Mouse (Mus musculus) heart, embryonic 13.5 days (tissue): ENCODE data around the gene Ccdc88c. TPM values are rescaled to one million over a fixed set of nuclear protein-coding genes. Genes with fewer than 3 reads are reported as not detected.

Experiments used
- ATAC-seq: fragments of 200-750 bp; cut with Nextera tagmentation; 2 replicates; pipeline ENCODE4 v1.8.0; 2017; ENCODE audit warnings: moderate TSS enrichment; ENCODE audit not compliant: insufficient number of reproducible peaks, low FRiP score, low TSS enrichment; ENCODE audit errors: extremely low read depth
- H3K27ac ChIP-seq: fragments of 300-500 bp; sonication (generic); replicated peaks from 2 replicates; pipeline ENCODE4 v1.5.1; 2015; ENCODE audit warnings: moderate library complexity, mild to moderate bottlenecking, inconsistent platforms
- H3K27me3 ChIP-seq: fragments of 300-500 bp; sonication (generic); replicated peaks from 2 replicates; pipeline ENCODE4 v1.6.1; 2015; ENCODE audit warnings: mild to moderate bottlenecking, inconsistent platforms
- H3K36me3 ChIP-seq: fragments of 300-500 bp; sonication (generic); 2 replicates; pipeline ENCODE4 v1.6.1; 2015; ENCODE audit warnings: mild to moderate bottlenecking, inconsistent platforms
- H3K4me1 ChIP-seq: fragments of 300-500 bp; sonication (generic); 2 replicates; pipeline ENCODE4 v1.6.1; 2015; ENCODE audit warnings: inconsistent platforms
- H3K4me2 ChIP-seq: fragments of 300-500 bp; sonication (generic); 2 replicates; pipeline ENCODE4 v1.6.1; 2015; ENCODE audit warnings: inconsistent platforms, mild to moderate bottlenecking, moderate library complexity
- H3K4me3 ChIP-seq: fragments of 300-500 bp; sonication (generic); 2 replicates; pipeline ENCODE4 v1.5.1; 2015; ENCODE audit warnings: moderate library complexity, mild to moderate bottlenecking, inconsistent platforms
- H3K9ac ChIP-seq: fragments of 300-500 bp; sonication (generic); 2 replicates; pipeline ENCODE4 v1.6.1; 2015; ENCODE audit warnings: inconsistent platforms, mild to moderate bottlenecking, moderate library complexity
- H3K9me3 ChIP-seq: fragments of 300-500 bp; sonication (generic); 2 replicates; pipeline ENCODE4 v1.6.1; 2016; ENCODE audit warnings: inconsistent platforms
- whole genome bisulfite sequencing: fragments of 180-500 bp; shearing (Covaris S2); methylation state at CpG from one replicate; pipeline ENCODE4 v1.1.7; 2015; ENCODE audit warnings: mixed read lengths; 5-methylcytosine and 5-hydroxymethylcytosine counted together
- polyA plus RNA-seq: library from polyadenylated mRNA; unstranded; fragments of >200 nt; fragmentation: Nextera tagmentation; extraction: Ambion mirVana; gene quantifications from 2 replicates; pipeline ENCODE4 v1.2.1, GENCODE M21; 2015

The Ccdc88c gene
- 1.8 and 1.9 TPM in 2 replicates for polyA plus RNA-seq

GRCm38 (mm10) chr12:101028954-101029731 lies at the start of gene Ccdc88c:
Gene Ccdc88c, minus strand, starts transcription at chr12:101029056.
- Histone ChIP-seq H3K27ac (peak within 1 kb of the TSS; percentile 57), H3K36me3 (no peaks in the 10 kb centered on the region), H3K4me1 (peaks cover 38% of the 10 kb centered on the region), H3K27me3 (peaks cover 66% of the 10 kb centered on the region), H3K4me2 (peak within 1 kb of the TSS; percentile 99), H3K9ac (peak within 1 kb of the TSS; percentile 85), H3K4me3 (peak within 1 kb of the TSS; percentile 76), H3K9me3 (no peaks in the 10 kb centered on the region)
- WGBS = under 1% methylated on average over 42 of the region's 56 CpGs
- ATAC-seq = peak; percentile 84

GRCm38 (mm10) chr12:101077955-101078354 lies 49.1 kb upstream of the Ccdc88c start:
- Histone ChIP-seq H3K27ac (no peak overlapping the region), H3K9ac (no peak overlapping the region), H3K4me2 (no peak overlapping the region), H3K36me3 (peaks cover 31% of the 10 kb centered on the region), H3K4me1 (peaks cover 56% of the 10 kb centered on the region), H3K27me3 (no peaks in the 10 kb centered on the region), H3K4me3 (no peak overlapping the region), H3K9me3 (no peaks in the 10 kb centered on the region)
- no peak for ATAC-seq

- Histone ChIP-seq H3K4me2 (no peak overlapping the region), H3K9ac (no peak overlapping the region), H3K27ac (no peak overlapping the region), H3K36me3 (peaks cover 24% of the 10 kb centered on the region), H3K4me1 (peaks cover 42% of the 10 kb centered on the region), H3K27me3 (no peaks in the 10 kb centered on the region), H3K4me3 (no peak overlapping the region), H3K9me3 (no peaks in the 10 kb centered on the region)
- ATAC-seq = no peak
- 77% methylated on average over 3 of the region's 3 CpGs for WGBS
Observed at GRCm38 (mm10) chr12:101075433-101075832, 46.6 kb upstream of the Ccdc88c start.

- peaks cover 21% of the 10 kb centered on the region for H3K36me3 ChIP-seq
- H3K27ac ChIP-seq = no peak overlapping the region
- H3K4me1 ChIP-seq = peaks cover 39% of the 10 kb centered on the region
- WGBS = 81% methylated on average over 4 of the region's 4 CpGs
- no peaks in the 10 kb centered on the region for H3K9me3 ChIP-seq
- no peak overlapping the region for H3K9ac ChIP-seq
- H3K4me2 ChIP-seq = no peak overlapping the region
- H3K4me3 ChIP-seq = no peak overlapping the region
- no peaks in the 10 kb centered on the region for H3K27me3 ChIP-seq
- ATAC-seq = no peak
Observed at GRCm38 (mm10) chr12:101074821-101075429, 46.1 kb upstream of the Ccdc88c start.

- Histone ChIP-seq H3K36me3 (peaks cover 29% of the 10 kb centered on the region), H3K27ac (no peak overlapping the region), H3K4me2 (no peak overlapping the region), H3K4me3 (no peak overlapping the region), H3K4me1 (peaks cover 28% of the 10 kb centered on the region), H3K27me3 (no peaks in the 10 kb centered on the region), H3K9me3 (no peaks in the 10 kb centered on the region), H3K9ac (no peak overlapping the region)
- ATAC-seq = no peak
- WGBS = 75% methylated on average over 1 of the region's 1 CpGs
Observed at GRCm38 (mm10) chr12:101069813-101070212, 41.0 kb upstream of the Ccdc88c start.

- Histone ChIP-seq H3K4me1 (peaks cover 25% of the 10 kb centered on the region), H3K27me3 (no peaks in the 10 kb centered on the region), H3K9ac (no peak overlapping the region), H3K9me3 (no peaks in the 10 kb centered on the region), H3K4me2 (no peak overlapping the region), H3K36me3 (peaks cover 64% of the 10 kb centered on the region), H3K4me3 (no peak overlapping the region), H3K27ac (0 out of 2 replicates have a peak overlapping the region, but pooled peaks have one; percentile 25)
- 88% methylated on average over 1 of the region's 1 CpGs for WGBS
- no peak for ATAC-seq
Observed at GRCm38 (mm10) chr12:101066329-101066728, 37.5 kb upstream of the Ccdc88c start.

GRCm38 (mm10) chr12:101039956-101040355 lies 11.1 kb upstream of the Ccdc88c start:
- Histone ChIP-seq H3K27ac (no peak overlapping the region), H3K4me3 (no peak overlapping the region), H3K4me1 (no peaks in the 10 kb centered on the region), H3K9me3 (no peaks in the 10 kb centered on the region), H3K36me3 (peaks cover 71% of the 10 kb centered on the region), H3K9ac (no peak overlapping the region), H3K4me2 (no peak overlapping the region), H3K27me3 (no peaks in the 10 kb centered on the region)
- ATAC-seq = no peak

- Histone ChIP-seq H3K9ac (peak overlapping the region; percentile 85), H3K27ac (peak overlapping the region; percentile 57), H3K36me3 (no peaks in the 10 kb centered on the region), H3K4me2 (peak overlapping the region; percentile 99), H3K27me3 (peaks cover 71% of the 10 kb centered on the region), H3K4me1 (peaks cover 38% of the 10 kb centered on the region), H3K4me3 (peak overlapping the region; percentile 76), H3K9me3 (no peaks in the 10 kb centered on the region)
- 0 out of 2 replicates have a peak, but pooled peaks have one; percentile 6 for ATAC-seq
- WGBS = under 1% methylated on average over 59 of the region's 67 CpGs
Observed at GRCm38 (mm10) chr12:101028247-101028953, 456 bp downstream of the Ccdc88c start.

GRCm38 (mm10) chr12:101027451-101028246 lies 1.2 kb downstream of the Ccdc88c start:
- H3K27me3 ChIP-seq = peaks cover 72% of the 10 kb centered on the region
- no peak overlapping the region for H3K27ac ChIP-seq
- peak overlapping the region; percentile 76 for H3K4me3 ChIP-seq
- 5% methylated on average over 19 of the region's 19 CpGs for WGBS
- peak overlapping the region; percentile 85 for H3K9ac ChIP-seq
- no peak for ATAC-seq
- no peaks in the 10 kb centered on the region for H3K9me3 ChIP-seq
- H3K36me3 ChIP-seq = no peaks in the 10 kb centered on the region
- peak overlapping the region; percentile 99 for H3K4me2 ChIP-seq
- peaks cover 38% of the 10 kb centered on the region for H3K4me1 ChIP-seq

- H3K4me3 ChIP-seq = peak overlapping the region; percentile 76
- 28% methylated on average over 12 of the region's 14 CpGs for WGBS
- H3K9ac ChIP-seq = peak overlapping the region; percentile 85; the same call in 1 of the 2 replicates
- no peaks in the 10 kb centered on the region for H3K36me3 ChIP-seq
- peaks cover 69% of the 10 kb centered on the region for H3K27me3 ChIP-seq
- ATAC-seq = no peak
- peak overlapping the region; percentile 99 for H3K4me2 ChIP-seq
- H3K4me1 ChIP-seq = peaks cover 38% of the 10 kb centered on the region
- no peaks in the 10 kb centered on the region for H3K9me3 ChIP-seq
- no peak overlapping the region for H3K27ac ChIP-seq
Observed at GRCm38 (mm10) chr12:101026946-101027345, 1.9 kb downstream of the Ccdc88c start.
